Mouse (Mus musculus): Measurements from ENCODE around the gene Gab2.

- TF ChIP-seq CTCF (IDR thresholded peaks at IDR 0.05; ENCODE audit: low read depth) (no peak), EP300 (optimal IDR thresholded peaks at IDR 0.05) (no peak)
These were observed 243.0 kb downstream of the Gab2 start for GRCm38 (mm10) chr7:97324342-97324741.
